Mouse (Mus musculus) embryonic fibroblast, embryonic 13.5 days (primary cell): ENCODE measurements around the gene Sprr1b. TPM values are rescaled to one million over a fixed set of nuclear protein-coding genes. Genes with fewer than 3 reads are reported as not detected.

Experiments used
- H3K27ac ChIP-seq: 2 replicates; pipeline ENCODE4 v1.5.1; 2012; ENCODE audit warnings: low read length, control low read depth, inconsistent platforms; ENCODE audit not compliant: insufficient read depth
- H3K4me1 ChIP-seq: 2 replicates; pipeline ENCODE4 v1.6.1; 2011; ENCODE audit warnings: low read length; ENCODE audit not compliant: control insufficient read depth, insufficient read depth
- H3K4me3 ChIP-seq: 2 replicates; pipeline ENCODE4 v1.5.1; 2011; ENCODE audit warnings: mild to moderate bottlenecking, control low read depth, low read length; ENCODE audit not compliant: insufficient read depth
- CTCF ChIP-seq: IDR thresholded peaks from 2 replicates; pipeline ENCODE4 v1.5.1; 2011; ENCODE audit warnings: mild to moderate bottlenecking, control low read depth, low read length, moderate library complexity, borderline replicate concordance; ENCODE audit not compliant: insufficient read depth
- POLR2A ChIP-seq: IDR thresholded peaks from 2 replicates; pipeline ENCODE4 v1.6.1; 2011; ENCODE audit warnings: low read depth, mild to moderate bottlenecking, control low read depth, low read length, moderate library complexity
- polyA plus RNA-seq: library from polyadenylated mRNA; stranded (reverse); fragments of >200 nt; gene quantifications from 2 replicates; pipeline ENCODE4 v1.2.4, GENCODE M21; 2011; ENCODE audit warnings: low read depth; ENCODE audit not compliant: missing spikeins, insufficient read length

Sprr1b gene
- polyA plus RNA-seq, 1 experiment: not detected

- TF ChIP-seq POLR2A: no peak
- no peak for TF ChIP-seq CTCF
- no peak within 1 kb of the TSS for H3K4me3 ChIP-seq
- no peaks in the 10 kb centered on the region for H3K4me1 ChIP-seq
- H3K27ac ChIP-seq: no peak within 1 kb of the TSS
Measured at GRCm38 (mm10) chr3:92429323-92429722, 9.3 kb downstream of the Sprr1b start, which contains the start of gene Gm9774. Gene Gm9774, minus strand, starts transcription at chr3:92429423.

GRCm38 (mm10) chr3:92417782-92418181 is 20.8 kb downstream of the Sprr1b start, which contains the start of gene Sprr2j-ps:
Gene Sprr2j-ps, plus strand, starts transcription at chr3:92418082.
- no peak for TF ChIP-seq CTCF
- Histone ChIP-seq H3K4me3 (no peak within 1 kb of the TSS), H3K4me1 (no peaks in the 10 kb centered on the region), H3K27ac (no peak within 1 kb of the TSS)

GRCm38 (mm10) chr3:92407691-92408090 is 30.9 kb downstream of the Sprr1b start, which contains the start of gene Sprr2i:
Gene Sprr2i, plus strand, starts transcription at chr3:92407991.
- no peak within 1 kb of the TSS for H3K4me3 ChIP-seq
- no peak for TF ChIP-seq POLR2A
- no peak for TF ChIP-seq CTCF
- H3K4me1 ChIP-seq: no peaks in the 10 kb centered on the region
- no peak within 1 kb of the TSS for H3K27ac ChIP-seq

- H3K4me3 ChIP-seq: no peak overlapping the region
- H3K27ac ChIP-seq: no peak overlapping the region
- H3K4me1 ChIP-seq: no peaks in the 10 kb centered on the region
- TF ChIP-seq POLR2A (no peak), CTCF (no peak)
Measured at GRCm38 (mm10) chr3:92394301-92394700, 44.3 kb downstream of the Sprr1b start.

Other genes with a start within 250 kb of the Sprr1b start
- not detected in 2 replicates for gene Sprr2a1, start 223.0 kb downstream of the Sprr1b start, polyA plus RNA-seq
- not detected in 2 replicates for gene Sprr2a2, start 222.9 kb downstream of the Sprr1b start, polyA plus RNA-seq
- gene Sprr2a3, start 153.4 kb downstream of the Sprr1b start, polyA plus RNA-seq: not detected in 2 replicates
- gene Sprr2b, start 122.2 kb downstream of the Sprr1b start, polyA plus RNA-seq: not detected in 2 replicates
- not detected in 2 replicates for gene Sprr2d, start 99.6 kb downstream of the Sprr1b start, polyA plus RNA-seq
- gene Sprr2e, start 86.6 kb downstream of the Sprr1b start, polyA plus RNA-seq: not detected in 2 replicates
- not detected in 2 replicates for gene Sprr2f, start 73.6 kb downstream of the Sprr1b start, polyA plus RNA-seq
- not detected in 2 replicates for gene Sprr2h, start 53.1 kb downstream of the Sprr1b start, polyA plus RNA-seq
- not detected in 2 replicates for gene Sprr2i, start 30.8 kb downstream of the Sprr1b start, polyA plus RNA-seq
- gene Sprr2j-ps, start 20.7 kb downstream of the Sprr1b start, polyA plus RNA-seq: not detected in 2 replicates
- 25.6 and 29.8 TPM in 2 replicates for gene Gm9774, start 9.4 kb downstream of the Sprr1b start, polyA plus RNA-seq
- gene Sprr2k, start 6.2 kb downstream of the Sprr1b start, polyA plus RNA-seq: 13.2 and 40.5 TPM in 2 replicates
- gene Sprr3, start 19.9 kb upstream of the Sprr1b start, polyA plus RNA-seq: 0.42 TPM in 1 of 2 replicates, not detected in the other
- gene Sprr1a, start 47.1 kb upstream of the Sprr1b start, polyA plus RNA-seq: 1.7 TPM in 1 of 2 replicates, not detected in the other
- gene Sprr4, start 61.7 kb upstream of the Sprr1b start, polyA plus RNA-seq: not detected in 2 replicates
- gene 2310046K23Rik, start 95.7 kb upstream of the Sprr1b start, polyA plus RNA-seq: not detected in 2 replicates
- gene Ivl, start 134.9 kb upstream of the Sprr1b start, polyA plus RNA-seq: 0.25 TPM in 1 of 2 replicates, not detected in the other
- not detected in 2 replicates for gene Smcp, start 150.2 kb upstream of the Sprr1b start, polyA plus RNA-seq
- gene 2210017I01Rik, start 168.7 kb upstream of the Sprr1b start, polyA plus RNA-seq: not detected in 2 replicates
- gene Lce6a, start 182.9 kb upstream of the Sprr1b start, polyA plus RNA-seq: not detected in 2 replicates
- not detected in 2 replicates for gene Lce1a1, start 209.5 kb upstream of the Sprr1b start, polyA plus RNA-seq
- gene Lce1b, start 218.1 kb upstream of the Sprr1b start, polyA plus RNA-seq: not detected in 2 replicates
- not detected in 2 replicates for gene Lce1a2, start 231.5 kb upstream of the Sprr1b start, polyA plus RNA-seq
- not detected in 2 replicates for gene Lce1c, start 240.5 kb upstream of the Sprr1b start, polyA plus RNA-seq
- not detected in 2 replicates for gene Lce1d, start 248.4 kb upstream of the Sprr1b start, polyA plus RNA-seq